Mouse (Mus musculus) bone marrow, adult 2 months (tissue): Measurements from ENCODE around the gene Cd9.

ENCODE experiments used
- CTCF ChIP-seq: fragments of 200-500 bp; IDR thresholded peaks from 2 replicates; pipeline ENCODE4 v1.5.1; 2011; ENCODE audit warnings: low read length, control low read depth; ENCODE audit not compliant: control insufficient read depth, insufficient read depth
- POLR2A ChIP-seq: fragments of 200-500 bp; IDR thresholded peaks from 2 replicates; pipeline ENCODE4 v1.6.1; 2011; ENCODE audit warnings: low read depth, mild to moderate bottlenecking, control low read depth, low read length, borderline replicate concordance; ENCODE audit not compliant: control insufficient read depth

GRCm38 (mm10) chr6:125433257-125433656, 61.3 kb downstream of the Cd9 start:
- TF ChIP-seq CTCF (no peak), POLR2A (no peak)
